Mouse (Mus musculus) thymus, adult 2 months (tissue): ENCODE results near the gene Car6.

ENCODE experiments used
- CTCF ChIP-seq: fragments of 200-500 bp; IDR thresholded peaks from 2 replicates; pipeline ENCODE4 v1.5.1; 2012; ENCODE audit warnings: mild to moderate bottlenecking, control low read depth, low read length, moderate library complexity, borderline replicate concordance; ENCODE audit not compliant: control insufficient read depth, poor library complexity, insufficient read depth; ENCODE audit errors: extremely low read depth
- POLR2A ChIP-seq: fragments of 200-500 bp; IDR thresholded peaks from 2 replicates; pipeline ENCODE4 v1.6.1; 2012; ENCODE audit warnings: mild to moderate bottlenecking, low read length, control low read depth, moderate library complexity; ENCODE audit not compliant: control insufficient read depth, poor library complexity, insufficient read depth; ENCODE audit errors: extremely low read depth

- TF ChIP-seq POLR2A (no peak), CTCF (no peak)
These were observed 7.2 kb downstream of the Car6 start for GRCm38 (mm10) chr4:150193915-150194314.
